Mouse (Mus musculus): ENCODE measurements around the gene Zfp296. TPM values are rescaled to one million over a fixed set of nuclear protein-coding genes. Genes with fewer than 3 reads are reported as not detected.
A peak's percentile ranks its signal among the peaks of the same experiment; 100 is the strongest.

The Zfp296 gene
- polyA plus RNA-seq, 1 experiment from 2014 or later = 0.41 TPM

DNA sequence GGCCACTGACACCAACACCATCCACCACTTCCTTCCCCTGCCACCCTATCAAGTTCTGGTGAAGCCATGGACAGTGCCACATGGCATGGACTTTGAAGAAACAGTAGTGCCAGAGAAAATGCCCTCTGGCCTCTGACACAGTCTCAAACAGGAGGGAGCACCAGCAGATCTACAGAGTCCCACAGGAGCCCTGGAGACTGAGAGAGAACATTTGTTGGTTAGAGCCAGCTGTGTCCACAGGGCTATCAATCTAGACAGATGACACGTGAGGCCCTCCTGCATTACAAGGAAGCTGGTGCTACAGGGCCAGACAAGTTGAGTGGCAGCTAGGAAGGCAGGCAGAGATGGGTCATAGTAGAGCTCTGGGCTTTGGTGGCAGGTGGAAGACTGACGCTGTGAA, 24.6 kb upstream of the Zfp296 start:
- WGBS = 82% methylated on average over 2 of the region's 2 CpGs
- peaks cover 71% of the 10 kb centered on the region for H3K36me3 ChIP-seq (replicated peaks)
- no peak overlapping the region for H3K4me3 ChIP-seq
- no peaks in the 10 kb centered on the region for H3K27me3 ChIP-seq (replicated peaks; ENCODE audit: low read depth, poor library complexity, severe bottlenecking)
- no peaks in the 10 kb centered on the region for H3K4me1 ChIP-seq
- no peak for DNase-seq (ENCODE audit: low spot score)
- H3K27ac ChIP-seq (replicated peaks) = no peak overlapping the region
- no peaks in the 10 kb centered on the region for H3K9me3 ChIP-seq

- no peaks in the 10 kb centered on the region for H3K27me3 ChIP-seq (replicated peaks; ENCODE audit: low read depth, poor library complexity, severe bottlenecking)
- 74% methylated on average over 1 of the region's 1 CpGs for WGBS
- peaks cover 79% of the 10 kb centered on the region for H3K36me3 ChIP-seq (replicated peaks)
Observed at GRCm38 (mm10) chr7:19554168-19554567, 22.9 kb upstream of the Zfp296 start.

GRCm38 (mm10) chr7:19557086-19557485, 20.0 kb upstream of the Zfp296 start:
- WGBS = 91% methylated on average over 2 of the region's 2 CpGs
- peaks cover 34% of the 10 kb centered on the region for H3K4me1 ChIP-seq
- H3K9me3 ChIP-seq = no peaks in the 10 kb centered on the region
- peaks cover 75% of the 10 kb centered on the region for H3K36me3 ChIP-seq (replicated peaks)
- no peak overlapping the region for H3K27ac ChIP-seq (replicated peaks)
- H3K4me3 ChIP-seq = no peak overlapping the region
- no peak for DNase-seq (ENCODE audit: low spot score)
- H3K27me3 ChIP-seq (replicated peaks; ENCODE audit: low read depth, poor library complexity, severe bottlenecking) = no peaks in the 10 kb centered on the region

More at GRCm38 (mm10) chr7:19554168-19554567, 22.9 kb upstream of the Zfp296 start:
- no peak for DNase-seq (ENCODE audit: low spot score)
- peaks cover 12% of the 10 kb centered on the region for H3K4me1 ChIP-seq
- no peak overlapping the region for H3K4me3 ChIP-seq
- no peaks in the 10 kb centered on the region for H3K9me3 ChIP-seq
- no peak overlapping the region for H3K27ac ChIP-seq (replicated peaks)

GRCm38 (mm10) chr7:19557982-19558900, 18.8 kb upstream of the Zfp296 start:
- DNase-seq (ENCODE audit: low spot score) = no peak
- peaks cover 63% of the 10 kb centered on the region for H3K36me3 ChIP-seq (replicated peaks)
- H3K9me3 ChIP-seq = no peaks in the 10 kb centered on the region
- WGBS = 91% methylated on average over 6 of the region's 6 CpGs
- H3K27ac ChIP-seq (replicated peaks) = no peak overlapping the region
- no peaks in the 10 kb centered on the region for H3K27me3 ChIP-seq (replicated peaks; ENCODE audit: low read depth, poor library complexity, severe bottlenecking)
- H3K4me3 ChIP-seq = peak overlapping the region; percentile 100; the same call in 1 of the 2 replicates
- peaks cover 41% of the 10 kb centered on the region for H3K4me1 ChIP-seq

DNA sequence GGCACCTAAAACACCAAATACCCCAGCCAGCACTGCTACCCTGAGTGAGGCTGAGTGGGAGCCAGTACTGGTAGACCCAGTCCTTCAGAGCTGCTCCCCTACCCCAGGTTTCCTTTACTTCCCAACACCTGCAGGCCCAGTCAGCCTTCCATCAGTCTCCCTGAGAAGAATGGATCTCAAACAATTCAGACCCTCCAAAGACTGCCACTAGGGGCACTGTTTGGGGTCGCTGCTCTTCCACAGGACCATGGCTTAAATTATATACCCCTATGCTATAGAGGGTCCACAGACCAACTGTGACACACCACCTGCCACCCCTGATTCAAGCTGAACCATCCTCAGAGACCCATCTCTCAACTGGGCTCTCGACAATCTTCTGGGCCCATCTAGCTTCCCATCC, 18.1 kb upstream of the Zfp296 start:
- Histone ChIP-seq H3K27ac (replicated peaks) (no peak overlapping the region), H3K4me3 (peak overlapping the region; percentile 100; the same call in 1 of the 2 replicates), H3K4me1 (peaks cover 49% of the 10 kb centered on the region), H3K36me3 (replicated peaks) (peaks cover 62% of the 10 kb centered on the region), H3K9me3 (no peaks in the 10 kb centered on the region), H3K27me3 (replicated peaks; ENCODE audit: low read depth, poor library complexity, severe bottlenecking) (no peaks in the 10 kb centered on the region)
- DNase-seq (ENCODE audit: low spot score) = no peak
- WGBS = 45% methylated on average over 2 of the region's 2 CpGs

GRCm38 (mm10) chr7:19560491-19561260, 16.4 kb upstream of the Zfp296 start:
- peaks cover 49% of the 10 kb centered on the region for H3K4me1 ChIP-seq
- no peak for DNase-seq (ENCODE audit: low spot score)
- peaks cover 62% of the 10 kb centered on the region for H3K36me3 ChIP-seq (replicated peaks)
- H3K9me3 ChIP-seq = peaks cover 14% of the 10 kb centered on the region; the same call in 1 of the 2 replicates
- H3K4me3 ChIP-seq = peak overlapping the region; percentile 100
- WGBS = 34% methylated on average over 11 of the region's 11 CpGs
- H3K27me3 ChIP-seq (replicated peaks; ENCODE audit: low read depth, poor library complexity, severe bottlenecking) = no peaks in the 10 kb centered on the region
- peak overlapping the region; percentile 95 for H3K27ac ChIP-seq (replicated peaks)

- Histone ChIP-seq H3K27ac (replicated peaks) (peak overlapping the region; percentile 95), H3K27me3 (replicated peaks; ENCODE audit: low read depth, poor library complexity, severe bottlenecking) (no peaks in the 10 kb centered on the region), H3K4me3 (peak overlapping the region; percentile 100), H3K4me1 (peaks cover 49% of the 10 kb centered on the region), H3K36me3 (replicated peaks) (peaks cover 60% of the 10 kb centered on the region), H3K9me3 (peaks cover 14% of the 10 kb centered on the region; the same call in 1 of the 2 replicates)
- WGBS = 2% methylated on average over 11 of the region's 11 CpGs
- DNase-seq (ENCODE audit: low spot score) = no peak
Observed at GRCm38 (mm10) chr7:19561431-19561764, 15.7 kb upstream of the Zfp296 start.

- Histone ChIP-seq H3K9me3 (peaks cover 14% of the 10 kb centered on the region; the same call in 1 of the 2 replicates), H3K36me3 (replicated peaks) (peaks cover 59% of the 10 kb centered on the region), H3K4me1 (peaks cover 49% of the 10 kb centered on the region), H3K4me3 (peak overlapping the region; percentile 100), H3K27me3 (replicated peaks; ENCODE audit: low read depth, poor library complexity, severe bottlenecking) (no peaks in the 10 kb centered on the region), H3K27ac (replicated peaks) (peak overlapping the region; percentile 95)
- WGBS = under 1% methylated on average over 102 of the region's 102 CpGs
- peak; percentile 97 for DNase-seq (ENCODE audit: low spot score)
Observed at GRCm38 (mm10) chr7:19561765-19562642, 15.1 kb upstream of the Zfp296 start.

GRCm38 (mm10) chr7:19562643-19563410, 14.3 kb upstream of the Zfp296 start, which contains the start of gene Ppp1r37:
Gene Ppp1r37, minus strand, starts transcription at chr7:19563076.
- peak within 1 kb of the TSS; percentile 100 for H3K4me3 ChIP-seq
- 3% methylated on average over 19 of the region's 19 CpGs for WGBS
- H3K27me3 ChIP-seq (replicated peaks; ENCODE audit: low read depth, poor library complexity, severe bottlenecking) = no peaks in the 10 kb centered on the region
- peaks cover 57% of the 10 kb centered on the region for H3K36me3 ChIP-seq (replicated peaks)
- H3K9me3 ChIP-seq = peaks cover 14% of the 10 kb centered on the region; the same call in 1 of the 2 replicates
- peak within 1 kb of the TSS; percentile 95 for H3K27ac ChIP-seq (replicated peaks)
- peaks cover 49% of the 10 kb centered on the region for H3K4me1 ChIP-seq
- no peak for DNase-seq (ENCODE audit: low spot score)

- Histone ChIP-seq H3K4me1 (peaks cover 40% of the 10 kb centered on the region), H3K9me3 (peaks cover 14% of the 10 kb centered on the region; the same call in 1 of the 2 replicates), H3K36me3 (replicated peaks) (peaks cover 57% of the 10 kb centered on the region), H3K27me3 (replicated peaks; ENCODE audit: low read depth, poor library complexity, severe bottlenecking) (no peaks in the 10 kb centered on the region), H3K4me3 (peak overlapping the region; percentile 100; the same call in 1 of the 2 replicates), H3K27ac (replicated peaks) (no peak overlapping the region)
- no peak for DNase-seq (ENCODE audit: low spot score)
- WGBS = 88% methylated on average over 3 of the region's 3 CpGs
Observed at GRCm38 (mm10) chr7:19563884-19564283, 13.2 kb upstream of the Zfp296 start.

DNA sequence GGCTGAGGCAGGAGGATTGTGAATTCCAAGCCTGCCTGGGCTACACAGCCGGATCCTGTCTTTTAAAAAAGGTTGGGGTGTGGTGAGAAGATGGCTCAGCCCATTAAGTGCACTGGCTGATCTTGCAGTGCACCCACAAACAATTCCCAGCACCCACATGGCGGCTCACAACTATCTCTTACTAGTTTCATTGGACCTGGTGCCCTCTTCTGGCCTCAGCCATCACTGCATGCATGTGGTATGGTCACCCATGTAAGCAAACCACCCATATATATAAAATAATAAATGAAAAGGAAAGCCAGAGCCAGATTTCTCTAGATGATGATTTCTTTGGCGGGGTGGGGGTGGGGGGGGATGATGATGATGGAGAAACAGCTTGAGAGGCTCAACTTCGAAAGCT, 12.6 kb upstream of the Zfp296 start:
- Histone ChIP-seq H3K9me3 (peaks cover 14% of the 10 kb centered on the region; the same call in 1 of the 2 replicates), H3K27ac (replicated peaks) (no peak overlapping the region), H3K4me3 (no peak overlapping the region; the same call in 1 of the 2 replicates), H3K36me3 (replicated peaks) (peaks cover 61% of the 10 kb centered on the region), H3K4me1 (peaks cover 34% of the 10 kb centered on the region), H3K27me3 (replicated peaks; ENCODE audit: low read depth, poor library complexity, severe bottlenecking) (no peaks in the 10 kb centered on the region)
- 91% methylated on average over 4 of the region's 4 CpGs for WGBS
- DNase-seq (ENCODE audit: low spot score) = no peak
